Mouse (Mus musculus) mouse embryonic stem cell (cell line): Measurements from ENCODE around the gene Cd164l2.

Experiments used
- in situ Hi-C, 2 experiments: fragments of 300-500 bp; cut with MboI; formaldehyde crosslinking; loops; 1 replicate in 1 of 2; 3 replicates in 1 of 2; pipeline ENCODE4 v1.14.3; 2019 to 2020; ENCODE audit warnings: low sequenced_read_pairs in 2 of 2, low pct_unique_long_range_greater_than_20kb in 1 of 2, mixed read lengths in 1 of 2; ENCODE audit not compliant: unreplicated experiment in 1 of 2

Gene Cd164l2

DNA sequence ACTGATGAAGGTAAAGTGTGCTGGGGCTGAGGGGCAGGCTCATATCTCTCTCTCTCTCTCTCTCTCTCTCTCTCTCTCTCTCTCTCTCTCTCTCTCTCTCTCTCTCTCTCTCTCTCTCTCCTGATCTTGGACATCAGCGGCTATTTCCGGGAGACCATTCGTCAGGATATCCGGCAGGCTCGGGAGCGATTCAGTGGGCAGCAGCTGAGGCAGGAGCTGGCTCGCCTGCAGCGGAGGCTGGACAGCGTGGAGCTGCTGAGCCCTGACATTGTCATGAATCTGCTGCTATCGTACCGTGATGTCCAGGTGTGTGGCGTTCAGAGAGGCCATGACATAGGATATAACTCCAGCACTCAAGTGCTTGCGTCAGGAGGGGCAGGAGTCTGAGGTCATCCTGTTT lies 31.6 kb downstream of the Cd164l2 start:
- in situ Hi-C loops: no loop called here

DNA sequence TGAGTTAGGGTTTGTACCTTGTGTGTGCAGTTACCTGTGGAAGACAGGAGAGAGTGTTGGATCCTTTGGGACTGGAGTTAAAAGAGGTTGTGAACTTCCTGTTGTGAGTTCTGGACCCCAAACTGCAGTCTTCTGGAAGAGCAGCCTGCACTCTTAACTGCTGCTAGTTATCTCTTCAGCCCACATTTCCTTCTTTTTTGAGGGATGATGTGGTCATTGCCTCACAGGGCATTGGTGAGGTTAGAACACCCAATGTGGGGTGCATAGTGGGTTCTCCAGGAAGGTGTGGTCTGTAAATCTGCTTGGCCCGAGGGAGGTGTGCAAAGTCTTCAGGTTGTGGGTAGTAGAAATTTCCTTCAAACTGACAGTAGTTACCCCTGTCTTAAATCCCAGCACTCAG lies 32.4 kb downstream of the Cd164l2 start:
- in situ Hi-C loops: no loop called here

DNA sequence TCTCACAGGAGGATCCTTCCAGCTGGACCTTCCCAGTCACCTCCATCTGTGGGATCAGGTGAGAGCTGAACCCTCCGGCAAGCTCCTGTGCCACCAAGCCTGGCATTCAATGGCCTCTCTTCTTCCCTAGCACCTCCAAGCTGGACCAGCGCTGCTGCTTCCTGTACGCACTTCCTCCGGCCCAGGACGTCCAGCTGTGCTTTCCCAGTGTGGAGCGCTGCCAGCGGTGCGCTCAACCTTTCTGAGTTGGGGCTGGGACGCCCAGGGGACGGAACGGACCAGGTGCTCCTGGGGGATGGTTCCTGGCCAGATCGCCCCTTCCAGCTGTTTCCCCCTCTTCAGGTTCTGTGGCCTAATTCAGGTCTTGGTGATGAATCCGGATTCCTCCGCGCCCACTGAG lies 35.1 kb downstream of the Cd164l2 start:
- in situ Hi-C loops: no loop called here

- in situ Hi-C loops: no loop called here
Measured at GRCm38 (mm10) chr4:133247806-133248449, 36.0 kb downstream of the Cd164l2 start.

DNA sequence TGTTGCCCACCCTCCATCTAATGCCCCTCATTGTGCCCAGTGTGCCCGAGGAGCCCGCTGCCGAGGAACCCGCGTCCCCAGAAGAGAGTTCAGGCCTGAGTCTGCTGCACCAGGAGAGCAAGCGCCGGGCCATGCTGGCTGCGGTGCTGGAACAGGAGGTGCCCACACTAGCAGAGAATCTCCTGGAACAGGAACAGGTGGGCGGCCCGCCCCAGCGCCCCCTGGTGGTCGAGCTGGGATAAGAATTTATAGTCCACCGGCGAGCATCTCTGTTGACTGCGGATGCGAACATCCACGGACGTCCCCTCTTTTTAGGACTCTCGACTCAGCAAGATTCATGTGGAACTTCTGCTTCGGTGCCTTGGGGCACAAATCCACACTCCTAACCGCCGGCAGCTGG lies 38.7 kb downstream of the Cd164l2 start:
- in situ Hi-C loops: no loop called here

DNA sequence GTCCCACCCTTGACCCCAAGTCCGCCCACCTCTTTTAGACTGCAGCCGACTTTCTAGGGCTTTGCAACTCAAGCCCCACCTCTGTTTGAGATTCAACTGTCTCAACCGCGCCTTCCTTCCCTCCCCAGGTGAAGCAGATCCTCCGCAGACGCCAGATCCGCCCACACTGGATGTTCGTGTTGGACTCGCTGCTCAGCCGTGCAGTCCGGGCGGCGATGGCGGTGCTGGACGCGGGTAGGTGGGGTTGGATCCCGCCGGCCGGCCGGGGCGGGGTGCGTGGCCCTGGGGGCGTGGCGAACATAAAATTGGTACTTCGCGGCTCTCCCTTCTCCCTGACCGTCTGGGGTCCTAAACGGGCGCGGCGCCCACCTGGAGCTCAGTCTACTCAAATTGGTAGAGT lies 39.3 kb downstream of the Cd164l2 start:
- in situ Hi-C loops: no loop called here

DNA sequence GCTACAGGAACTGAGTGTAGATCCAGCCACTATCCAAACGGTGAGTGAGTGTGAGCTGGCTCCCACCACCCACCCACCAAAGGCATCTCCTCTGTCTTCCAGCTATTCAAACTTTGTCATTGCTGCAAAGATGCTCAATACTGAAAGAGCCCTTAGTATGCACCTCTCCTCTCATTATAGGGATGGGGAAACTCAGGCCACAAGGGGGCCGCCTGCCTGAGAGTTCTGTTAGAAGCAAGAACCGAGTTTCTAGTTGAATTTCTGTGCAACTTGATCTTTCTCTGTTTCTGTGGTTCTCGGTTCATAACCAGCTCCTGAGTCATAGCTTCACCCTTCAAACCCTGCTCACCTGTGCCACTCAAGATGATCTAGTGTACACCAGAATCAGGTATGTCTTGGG lies 40.2 kb downstream of the Cd164l2 start:
- in situ Hi-C loops: no loop called here

GRCm38 (mm10) chr4:133253412-133253811 lies 41.5 kb downstream of the Cd164l2 start:
- in situ Hi-C loops: no loop called here

DNA sequence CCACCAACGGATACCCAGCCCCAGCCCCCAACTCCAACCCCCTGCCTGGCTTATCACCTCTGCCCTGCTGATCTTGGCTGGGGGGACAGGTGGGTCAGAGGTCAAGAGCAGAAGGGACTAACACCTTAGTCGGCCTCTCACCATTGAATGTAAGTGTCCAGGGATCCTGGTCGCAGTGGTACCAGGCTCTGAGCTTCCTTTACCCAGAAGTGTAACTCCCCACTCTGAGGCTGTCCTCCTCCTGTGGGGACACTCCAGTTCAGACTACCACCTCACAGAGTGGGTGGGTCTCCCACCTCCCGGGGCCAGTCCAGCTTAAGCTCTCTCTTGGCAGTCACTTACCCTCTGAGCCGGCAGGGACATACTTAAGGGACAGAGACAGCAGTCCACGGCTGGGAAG lies 43.5 kb downstream of the Cd164l2 start:
- in situ Hi-C loops: no loop called here

DNA sequence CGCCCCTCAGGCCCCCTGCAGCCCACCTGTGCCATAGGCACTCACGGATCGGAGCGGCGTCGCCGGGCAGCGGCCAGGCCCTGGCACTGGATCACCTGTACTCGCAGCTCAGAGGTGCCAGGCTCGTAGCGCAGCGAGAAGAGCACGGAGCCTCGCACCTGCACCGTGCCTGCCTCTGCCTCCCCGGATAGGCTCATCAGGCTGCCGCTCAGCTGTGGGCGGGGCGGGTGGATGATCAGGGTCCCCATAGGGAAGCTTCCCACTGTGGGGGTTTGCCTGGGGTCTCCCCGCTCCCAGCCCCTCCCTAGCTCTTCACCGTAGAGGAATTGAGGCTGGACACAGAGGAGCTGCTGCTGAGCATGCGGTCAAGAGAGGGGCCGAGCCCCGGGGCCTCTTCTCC lies 44.9 kb downstream of the Cd164l2 start:
- in situ Hi-C loops: no loop called here

GRCm38 (mm10) chr4:133257230-133257629 lies 45.3 kb downstream of the Cd164l2 start:
- in situ Hi-C loops: no loop called here

GRCm38 (mm10) chr4:133257798-133258408 lies 46.0 kb downstream of the Cd164l2 start:
- in situ Hi-C loops: no loop called here

DNA sequence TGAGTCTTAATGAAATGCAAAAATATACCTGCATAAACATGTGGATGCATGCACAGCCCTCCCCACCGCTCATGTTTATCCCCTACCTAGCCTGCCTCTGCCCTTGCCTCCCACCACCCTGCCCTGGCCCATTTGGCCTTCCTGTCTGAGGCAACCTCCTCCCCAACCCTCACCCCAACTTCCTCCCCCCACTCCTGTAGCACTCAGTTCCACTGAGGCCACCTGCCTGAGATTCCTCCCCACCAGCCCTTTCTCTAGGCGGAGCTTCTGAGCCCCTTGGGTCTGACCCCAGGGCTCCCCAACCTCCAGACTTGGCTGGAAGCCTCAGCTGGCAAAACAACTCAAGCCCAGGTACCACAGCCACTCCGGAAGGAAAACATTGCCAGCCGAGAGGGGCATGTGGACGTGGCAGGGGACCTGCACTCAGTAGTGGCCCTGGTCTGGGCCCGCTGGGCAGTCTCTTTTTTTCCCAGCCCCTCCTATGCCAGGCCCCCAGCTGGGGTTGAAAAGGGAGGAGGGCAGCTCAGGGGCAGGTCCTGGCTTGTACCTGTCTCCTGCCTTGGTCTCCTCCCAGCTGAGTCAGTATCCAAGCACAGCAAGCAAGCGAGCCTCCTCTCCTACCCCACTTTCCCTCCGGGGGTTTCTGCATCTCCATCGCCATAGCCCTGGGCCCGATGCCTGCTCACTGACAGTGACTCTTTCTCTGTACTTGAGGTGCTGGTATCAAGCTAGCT lies 49.9 kb downstream of the Cd164l2 start:
- in situ Hi-C loops: no loop called here

DNA sequence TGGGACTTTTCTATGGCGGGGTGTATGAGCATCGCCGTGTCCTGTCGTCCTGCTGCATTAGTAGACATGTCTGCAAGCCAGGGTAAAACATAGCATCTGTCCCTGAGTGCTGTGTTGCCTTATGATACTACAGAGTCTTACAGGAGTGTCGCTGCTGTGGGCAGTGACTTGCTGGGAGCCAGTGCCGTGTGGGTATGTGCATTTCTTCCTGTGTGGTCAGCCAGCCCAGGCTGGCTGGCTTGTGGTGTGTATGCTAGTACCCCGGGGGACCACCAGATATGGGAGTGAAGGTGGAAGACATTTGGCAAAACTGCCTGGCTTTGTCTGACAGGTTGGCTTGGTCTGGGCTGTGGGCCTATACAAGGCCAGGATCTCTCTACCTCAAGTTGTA lies 50.4 kb downstream of the Cd164l2 start:
- in situ Hi-C loops: no loop called here

DNA sequence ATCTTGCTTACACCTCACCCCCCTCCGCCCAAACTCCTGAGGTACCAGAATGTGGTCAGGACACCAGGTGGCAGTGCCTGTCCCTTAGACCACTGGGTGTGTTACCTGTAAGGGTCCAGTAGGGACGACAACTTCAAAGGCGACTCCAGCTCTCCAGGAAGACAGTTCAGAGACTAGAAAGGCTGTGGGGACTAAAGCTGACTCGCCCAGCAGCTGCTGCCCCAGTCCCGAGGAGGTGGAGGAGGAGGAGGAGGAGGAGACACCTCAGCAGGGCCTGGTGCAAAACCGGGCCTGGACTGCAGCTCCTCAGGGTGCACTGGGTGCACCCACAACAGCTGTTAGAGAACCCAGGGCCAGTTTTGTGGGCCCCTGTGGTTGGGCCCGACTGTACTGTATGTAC lies 51.0 kb downstream of the Cd164l2 start, which contains the start of gene Sytl1:
TSS of gene Sytl1 (minus strand) at position 232 of the 400 bp plus-strand sequence.
- in situ Hi-C loops: no loop called here

DNA sequence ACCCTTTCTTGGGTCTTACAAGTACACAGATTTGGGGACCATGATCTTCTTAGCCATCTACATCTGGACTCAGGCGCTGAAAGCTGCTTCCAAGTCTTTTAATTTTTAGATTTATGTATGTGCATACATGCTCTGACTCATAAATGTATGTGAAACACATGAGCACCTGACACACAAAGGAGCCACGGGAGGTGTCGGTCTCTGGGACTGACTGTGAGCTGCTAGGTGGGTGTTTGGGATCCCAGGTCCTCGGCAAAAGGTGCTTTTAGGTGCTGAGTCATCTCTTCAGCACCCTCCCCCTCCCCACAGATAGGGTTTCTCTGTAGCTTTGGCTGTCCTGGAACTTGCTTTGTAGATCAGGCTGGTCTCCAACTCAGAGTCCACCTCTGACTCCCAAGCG lies 51.8 kb downstream of the Cd164l2 start:
- in situ Hi-C loops: no loop called here

- in situ Hi-C loops: no loop called here
Measured at GRCm38 (mm10) chr4:133264559-133264958, 52.6 kb downstream of the Cd164l2 start.

DNA sequence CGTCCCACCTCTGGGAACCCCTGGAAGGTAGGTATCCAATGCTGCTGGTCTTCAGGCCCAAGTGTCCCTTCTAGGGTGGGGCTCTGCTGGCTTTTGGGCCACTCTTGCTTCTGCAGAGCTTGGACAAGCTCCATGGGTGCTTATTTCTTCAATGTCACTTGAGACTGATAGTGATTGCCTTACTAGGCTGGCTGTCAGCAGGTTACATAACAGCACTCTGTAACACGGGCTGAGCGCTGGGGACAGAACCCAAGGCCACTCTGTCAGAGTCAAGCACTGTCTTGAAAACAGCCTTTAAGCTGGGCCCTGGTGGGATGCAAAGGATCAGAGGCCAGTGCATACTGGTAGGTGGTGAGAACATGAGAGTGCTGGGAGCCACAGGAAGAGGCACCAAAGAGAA lies 53.4 kb downstream of the Cd164l2 start:
- in situ Hi-C loops: no loop called here

DNA sequence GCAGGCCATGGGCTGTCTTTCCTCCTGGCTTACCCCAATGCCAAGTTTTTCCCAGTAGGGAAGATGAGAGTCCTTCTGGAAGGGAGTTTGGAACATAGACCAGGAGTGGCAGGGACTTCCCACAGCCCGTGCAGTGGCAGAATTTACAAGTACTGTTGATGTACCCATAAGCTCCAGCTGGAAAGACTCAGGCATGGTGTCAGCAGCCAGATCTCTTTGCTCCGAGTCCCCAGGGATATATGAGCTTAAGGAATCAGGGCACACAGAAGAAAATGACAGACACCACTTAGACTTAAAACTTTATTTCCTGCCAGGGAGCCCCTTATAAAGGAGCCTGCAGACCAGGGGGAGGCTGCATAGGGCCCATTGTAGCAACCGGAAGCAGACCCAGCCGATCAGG lies 53.8 kb downstream of the Cd164l2 start:
- in situ Hi-C loops: no loop called here
